Mouse (Mus musculus) intestine, postnatal 0 days (tissue): ENCODE results near the gene Pbx4. TPM values are rescaled to one million over a fixed set of nuclear protein-coding genes. Genes with fewer than 3 reads are reported as not detected.

Experiments
- ATAC-seq: fragments of 200-750 bp; cut with Nextera tagmentation; 2 replicates; pipeline ENCODE4 v1.8.0; 2017; ENCODE audit warnings: mild to moderate bottlenecking, moderate TSS enrichment, moderate library complexity
- H3K27ac ChIP-seq: fragments of 300-500 bp; sonication (generic); 2 replicates; pipeline ENCODE4 v1.5.1; 2014; ENCODE audit warnings: mild to moderate bottlenecking, low read depth, low read length, moderate library complexity
- H3K27me3 ChIP-seq: fragments of 300-500 bp; sonication (generic); replicated peaks from 2 replicates; pipeline ENCODE4 v1.6.1; 2014; ENCODE audit warnings: low read length, mixed read lengths; ENCODE audit not compliant: control insufficient read depth, insufficient read depth
- H3K36me3 ChIP-seq: fragments of 300-500 bp; sonication (generic); 2 replicates; pipeline ENCODE4 v1.6.1; 2014; ENCODE audit warnings: mild to moderate bottlenecking, moderate library complexity; ENCODE audit not compliant: control insufficient read depth, insufficient read depth
- H3K4me1 ChIP-seq: fragments of 300-500 bp; sonication (generic); replicated peaks from 2 replicates; pipeline ENCODE4 v1.6.1; 2014; ENCODE audit warnings: antibody characterized with exemption, low read length, mixed read lengths; ENCODE audit not compliant: control insufficient read depth, insufficient read depth
- H3K4me2 ChIP-seq: fragments of 300-500 bp; sonication (generic); replicated peaks from 2 replicates; pipeline ENCODE4 v1.6.1; 2014; ENCODE audit warnings: low read depth, mild to moderate bottlenecking, moderate library complexity
- H3K4me3 ChIP-seq: fragments of 300-500 bp; sonication (generic); 2 replicates; pipeline ENCODE4 v1.5.1; 2014; ENCODE audit warnings: low read depth, low read length
- H3K9ac ChIP-seq: fragments of 300-500 bp; sonication (generic); 2 replicates; pipeline ENCODE4 v1.6.1; 2014; ENCODE audit warnings: mild to moderate bottlenecking, low read depth, low read length
- H3K9me3 ChIP-seq: fragments of 300-500 bp; sonication (generic); 2 replicates; pipeline ENCODE4 v1.6.1; 2016; ENCODE audit warnings: mixed run types; ENCODE audit not compliant: control insufficient read depth
- CTCF ChIP-seq: sonication (generic); IDR thresholded peaks from 2 replicates; pipeline ENCODE4 v1.5.1; 2016; ENCODE audit warnings: low read depth, mild to moderate bottlenecking, control low read depth, antibody characterized with exemption, moderate library complexity
- WGBS: fragments of 180-500 bp; shearing (Covaris S2); extraction: QIAGEN DNeasy Blood & Tissue Kit; methylation state at CpG from one replicate; pipeline ENCODE4 v1.1.7; 2014; 5-methylcytosine and 5-hydroxymethylcytosine counted together
- polyA plus RNA-seq: library from polyadenylated mRNA; unstranded; fragments of >200 nt; fragmentation: Nextera tagmentation; extraction: Ambion mirVana; gene quantifications from 2 replicates; pipeline ENCODE4 v1.2.1, GENCODE M21; 2015

Pbx4 gene
- 2.7 and 4.7 TPM in 2 replicates for polyA plus RNA-seq

DNA sequence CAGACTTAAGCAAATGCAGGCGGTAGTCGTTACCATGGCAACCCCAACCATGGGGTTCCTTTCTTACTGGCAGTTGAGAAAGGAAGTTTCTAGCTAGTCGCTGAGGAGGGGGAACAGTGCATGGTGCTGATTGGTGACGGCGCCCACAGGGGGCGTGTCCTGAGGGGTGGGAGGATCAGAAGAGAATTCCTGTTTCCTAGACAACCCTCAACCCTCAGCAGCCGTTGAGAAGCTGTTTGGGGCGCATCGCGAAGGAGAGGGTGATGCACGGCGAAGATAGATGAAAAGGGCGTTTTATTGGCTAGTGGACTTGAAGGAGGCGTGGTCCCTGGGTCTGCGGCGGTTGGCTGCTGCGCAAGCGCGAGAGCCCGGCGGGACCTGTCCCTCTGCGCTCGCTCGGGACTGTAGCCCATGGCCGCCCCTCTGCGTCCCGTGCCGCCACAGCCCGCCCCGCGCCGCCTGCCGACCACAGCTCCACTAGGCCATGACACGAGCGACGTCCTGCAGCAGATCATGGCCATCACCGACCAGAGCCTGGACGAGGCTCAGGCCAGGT, at the start of gene Pbx4:
Pbx4 (plus strand) TSS at position 194 of the 556 bp plus-strand sequence.
- no peaks in the 10 kb centered on the region for H3K9me3 ChIP-seq
- no peaks in the 10 kb centered on the region for H3K36me3 ChIP-seq
- ATAC-seq: peak; percentile 68
- no peaks in the 10 kb centered on the region for H3K27me3 ChIP-seq
- 0 out of 2 replicates have a peak within 1 kb of the TSS, but pooled peaks have one; percentile 4 for H3K9ac ChIP-seq
- H3K4me3 ChIP-seq: peak within 1 kb of the TSS; percentile 54
- 0 out of 2 replicates have a peak, but pooled peaks cover 3% of the 10 kb centered on the region for H3K4me1 ChIP-seq
- H3K4me2 ChIP-seq: peak within 1 kb of the TSS; percentile 83
- WGBS: under 1% methylated on average over 38 of the region's 38 CpGs
- TF ChIP-seq CTCF: peak; percentile 55
- H3K27ac ChIP-seq: no peak within 1 kb of the TSS

DNA sequence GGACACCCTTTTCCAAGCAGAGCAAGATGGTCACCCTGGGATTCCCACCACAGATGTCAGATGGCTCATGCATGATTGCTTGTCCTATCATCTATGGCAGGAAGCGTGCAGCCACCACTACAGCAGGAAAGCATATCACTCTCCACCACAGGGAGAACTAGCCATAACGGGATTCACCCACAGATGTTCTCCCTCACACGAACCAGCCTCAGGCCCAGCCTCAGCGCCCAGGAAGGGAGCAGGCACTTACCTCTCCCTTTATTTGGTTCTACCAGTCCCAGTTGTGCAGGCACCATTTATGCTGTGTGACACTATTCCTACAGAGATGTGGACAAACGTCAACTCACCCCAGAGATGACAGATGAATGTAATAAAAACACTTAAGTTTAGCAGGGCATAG, 43.2 kb upstream of the Pbx4 start:
- Histone ChIP-seq H3K4me1 (peaks cover 5% of the 10 kb centered on the region; the same call in 1 of the 2 replicates), H3K9me3 (no peaks in the 10 kb centered on the region), H3K27ac (no peak overlapping the region), H3K9ac (no peak overlapping the region), H3K4me3 (no peak overlapping the region), H3K36me3 (peaks cover 6% of the 10 kb centered on the region), H3K4me2 (no peak overlapping the region), H3K27me3 (no peaks in the 10 kb centered on the region)
- no peak for TF ChIP-seq CTCF
- WGBS: 86% methylated on average over 5 of the region's 5 CpGs
- ATAC-seq: no peak

GRCm38 (mm10) chr8:69789731-69790130, 42.6 kb upstream of the Pbx4 start:
- H3K27me3 ChIP-seq: no peaks in the 10 kb centered on the region
- no peak overlapping the region for H3K4me3 ChIP-seq
- H3K4me1 ChIP-seq: peaks cover 5% of the 10 kb centered on the region; the same call in 1 of the 2 replicates
- H3K4me2 ChIP-seq: peak overlapping the region; percentile 74; the same call in 1 of the 2 replicates
- 65% methylated on average over 5 of the region's 5 CpGs for whole genome bisulfite sequencing
- no peaks in the 10 kb centered on the region for H3K9me3 ChIP-seq
- no peak overlapping the region for H3K27ac ChIP-seq
- peaks cover 12% of the 10 kb centered on the region for H3K36me3 ChIP-seq
- ATAC-seq: no peak
- no peak for TF ChIP-seq CTCF
- H3K9ac ChIP-seq: no peak overlapping the region

DNA sequence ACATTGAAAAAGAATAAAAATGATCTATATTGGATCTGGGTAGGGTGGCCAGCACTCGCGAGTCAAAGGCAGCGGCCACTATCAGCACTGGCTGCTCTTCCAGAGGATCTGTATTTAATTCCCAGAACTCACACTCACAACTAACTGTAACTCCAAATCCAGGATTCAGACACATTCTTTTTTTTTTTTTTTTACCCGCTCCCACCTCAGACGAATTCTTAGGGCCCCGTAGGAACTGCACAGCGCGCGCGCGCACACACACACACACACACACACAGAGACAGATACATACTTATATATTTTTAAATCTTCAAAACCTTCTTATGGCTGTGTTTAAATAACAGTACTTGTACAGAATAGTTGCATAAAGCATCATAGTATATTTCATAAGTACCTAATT, 41.9 kb upstream of the Pbx4 start:
- H3K9ac ChIP-seq: peak overlapping the region; percentile 91; the same call in 1 of the 2 replicates
- 18% methylated on average over 11 of the region's 11 CpGs for WGBS
- ATAC-seq: no peak

DNA sequence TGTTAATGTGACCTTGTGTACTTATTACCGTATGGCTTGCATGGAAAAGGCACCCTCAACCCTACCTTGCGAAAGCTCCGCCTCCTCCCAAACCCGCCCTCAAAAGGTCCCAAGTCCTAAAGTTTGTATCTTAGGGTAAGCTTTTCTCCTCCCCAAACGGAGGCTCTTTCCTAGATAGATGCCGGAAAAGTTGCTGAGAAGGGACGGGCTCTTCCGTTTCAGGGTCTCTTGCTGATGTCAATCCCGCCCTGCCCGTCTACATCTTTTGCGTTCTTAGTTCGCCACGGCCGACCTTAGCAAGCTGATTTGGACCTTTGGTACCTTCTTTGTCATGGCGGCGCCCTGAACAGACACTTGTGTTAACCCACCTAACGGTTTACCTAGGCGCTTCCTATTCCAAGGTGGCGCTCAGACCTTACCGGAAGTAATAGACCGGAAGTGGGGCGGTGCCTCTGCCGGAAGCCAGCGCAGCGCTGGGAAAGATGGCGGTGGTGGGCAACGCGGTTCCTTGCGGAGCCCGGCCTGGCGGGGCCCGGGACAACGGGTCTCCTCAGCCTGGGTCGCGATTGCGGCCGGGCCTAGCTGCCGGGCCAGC, 41.4 kb upstream of the Pbx4 start, which contains the start of the genes Atp13a1 and Zfp866:
Atp13a1 (plus strand) TSS at position 391 of the 595 bp plus-strand sequence.
Zfp866 (minus strand) TSS at position 406 of the 595 bp plus-strand sequence.
- Histone ChIP-seq H3K27ac (peak within 1 kb of the TSS; percentile 86), H3K36me3 (peaks cover 22% of the 10 kb centered on the region), H3K27me3 (no peaks in the 10 kb centered on the region), H3K4me1 (peaks cover 5% of the 10 kb centered on the region; the same call in 1 of the 2 replicates), H3K4me3 (peak within 1 kb of the TSS; percentile 97), H3K4me2 (peak within 1 kb of the TSS; percentile 74), H3K9me3 (no peaks in the 10 kb centered on the region), H3K9ac (peak within 1 kb of the TSS; percentile 91)
- under 1% methylated on average over 38 of the region's 38 CpGs for WGBS
- peak; percentile 16; the same call in 1 of the 2 replicates for TF ChIP-seq CTCF
- peak; percentile 96 for ATAC-seq

More for the DNA sequence above, 41.9 kb upstream of the Pbx4 start:
- Histone ChIP-seq H3K36me3 (peaks cover 17% of the 10 kb centered on the region), H3K4me2 (peak overlapping the region; percentile 74), H3K4me1 (peaks cover 5% of the 10 kb centered on the region; the same call in 1 of the 2 replicates), H3K9me3 (no peaks in the 10 kb centered on the region), H3K4me3 (peak overlapping the region; percentile 97), H3K27me3 (no peaks in the 10 kb centered on the region), H3K27ac (peak overlapping the region; percentile 86)
- no peak for TF ChIP-seq CTCF

DNA sequence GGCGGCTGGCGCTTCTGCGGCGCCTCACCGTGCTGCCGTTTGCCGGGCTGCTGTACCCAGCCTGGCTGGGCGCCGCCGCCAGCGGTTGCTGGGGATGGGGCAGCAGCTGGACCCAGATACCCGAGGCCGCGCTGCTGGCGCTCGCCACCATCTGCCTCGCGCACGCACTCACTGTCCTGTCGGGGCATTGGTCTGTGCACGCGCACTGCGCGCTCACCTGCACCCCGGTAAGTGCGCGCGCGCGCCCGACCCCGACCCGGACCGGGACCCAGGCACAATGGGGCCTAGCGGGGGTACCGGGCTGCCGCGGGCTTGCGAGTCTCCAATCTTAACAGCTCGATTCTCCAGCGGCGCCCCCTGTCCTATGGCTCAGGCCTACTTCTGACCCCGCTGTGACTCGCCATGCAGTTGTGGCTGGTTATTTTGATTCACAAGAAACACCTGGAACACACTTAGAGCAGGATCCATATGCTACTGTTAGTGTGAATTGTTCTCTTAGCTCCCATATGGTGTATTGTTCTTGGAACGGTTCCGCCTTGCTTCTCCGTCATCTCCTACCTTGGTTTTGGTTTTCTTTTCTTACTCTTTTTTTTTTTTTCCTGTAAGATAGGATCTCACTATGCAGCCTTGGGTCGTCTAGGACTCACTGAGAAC, 40.7 kb upstream of the Pbx4 start:
- Histone ChIP-seq H3K36me3 (peaks cover 29% of the 10 kb centered on the region), H3K9ac (peak overlapping the region; percentile 91), H3K4me1 (peaks cover 5% of the 10 kb centered on the region; the same call in 1 of the 2 replicates), H3K4me2 (peak overlapping the region; percentile 74), H3K9me3 (no peaks in the 10 kb centered on the region), H3K27me3 (no peaks in the 10 kb centered on the region), H3K4me3 (peak overlapping the region; percentile 97), H3K27ac (peak overlapping the region; percentile 86)
- peak; percentile 69 for ATAC-seq
- TF ChIP-seq CTCF: no peak
- under 1% methylated on average over 44 of the region's 48 CpGs for WGBS
